Mouse (Mus musculus) cerebellum, postnatal 4 days (tissue): ENCODE measurements at regions not wholly inside any gene's neighbourhood (a gene's known extent, or its start where the extent isn't known, plus 50 kb on each side); places are given as distances from the start of the nearest gene placed in this dataset.
"Not testable (repeated sequence)": the region's sequence is repeated elsewhere in the genome, so short reads cannot be mapped to it uniquely, and the experiment has no call there.

Experiments
- DNase-seq, 2 experiments: peaks; one replicate each; pipeline ENCODE4 v3.0.0; 2022; ENCODE audit warnings: low spot score in 2 of 2, mixed read lengths in 1 of 2

- no peak for DNase-seq
Measured at GRCm38 (mm10) chr3:22815842-22816241, 739.4 kb downstream of the Tbl1xr1 start.

GRCm38 (mm10) chr3:22826485-22826884, 750.0 kb downstream of the Tbl1xr1 start:
- no peak for DNase-seq

- DNase-seq, result no peak
Measured at GRCm38 (mm10) chr3:22838986-22839385, 762.5 kb downstream of the Tbl1xr1 start.

- no peak for DNase-seq
Measured at GRCm38 (mm10) chr3:22850474-22850873, 774.0 kb downstream of the Tbl1xr1 start.

- no peak for DNase-seq
Measured at GRCm38 (mm10) chr3:22863595-22863994, 787.1 kb downstream of the Tbl1xr1 start.

- no peak for DNase-seq
Measured at GRCm38 (mm10) chr3:22877883-22878282, 801.4 kb downstream of the Tbl1xr1 start.

GRCm38 (mm10) chr3:22892735-22893134, 816.3 kb downstream of the Tbl1xr1 start:
- DNase-seq, result no peak

GRCm38 (mm10) chr3:22897651-22898050, 821.2 kb downstream of the Tbl1xr1 start:
- DNase-seq, result peak in 1 of 2 experiments; percentile 1

GRCm38 (mm10) chr3:22900966-22901365, 824.5 kb downstream of the Tbl1xr1 start:
- no peak for DNase-seq

GRCm38 (mm10) chr3:22928970-22929369, 852.5 kb downstream of the Tbl1xr1 start:
- no peak for DNase-seq

- DNase-seq, result no peak
Measured at GRCm38 (mm10) chr3:22929762-22930519, 853.5 kb downstream of the Tbl1xr1 start.

GRCm38 (mm10) chr3:22945646-22946045, 869.2 kb downstream of the Tbl1xr1 start:
- not testable (repeated sequence) for DNase-seq

GRCm38 (mm10) chr3:22947181-22947580, 870.7 kb downstream of the Tbl1xr1 start:
- no peak for DNase-seq

GRCm38 (mm10) chr3:22948168-22948768, 871.8 kb downstream of the Tbl1xr1 start:
- no peak for DNase-seq

GRCm38 (mm10) chr3:22957422-22957821, 881.0 kb downstream of the Tbl1xr1 start:
- DNase-seq, result no peak

GRCm38 (mm10) chr3:22972681-22973080, 896.2 kb downstream of the Tbl1xr1 start:
- no peak for DNase-seq

GRCm38 (mm10) chr3:22976801-22977200, 900.3 kb downstream of the Tbl1xr1 start:
- no peak for DNase-seq

- no peak for DNase-seq
Measured at GRCm38 (mm10) chr3:22979896-22980890, 903.7 kb downstream of the Tbl1xr1 start.

GRCm38 (mm10) chr3:22982430-22982829, 906.0 kb downstream of the Tbl1xr1 start:
- no peak for DNase-seq

GRCm38 (mm10) chr3:22990136-22990820, 913.8 kb downstream of the Tbl1xr1 start:
- no peak for DNase-seq

- DNase-seq, result no peak
Measured at GRCm38 (mm10) chr3:22995228-22995627, 918.8 kb downstream of the Tbl1xr1 start.
